Mouse (Mus musculus): ENCODE measurements around the gene Fam57b. TPM values are rescaled to one million over a fixed set of nuclear protein-coding genes. Genes with fewer than 3 reads are reported as not detected.
A peak's percentile ranks its signal among the peaks of the same experiment; 100 is the strongest.

Fam57b gene
- polyA plus RNA-seq, 1 experiment from 2014 or later, result 2.5 TPM

DNA sequence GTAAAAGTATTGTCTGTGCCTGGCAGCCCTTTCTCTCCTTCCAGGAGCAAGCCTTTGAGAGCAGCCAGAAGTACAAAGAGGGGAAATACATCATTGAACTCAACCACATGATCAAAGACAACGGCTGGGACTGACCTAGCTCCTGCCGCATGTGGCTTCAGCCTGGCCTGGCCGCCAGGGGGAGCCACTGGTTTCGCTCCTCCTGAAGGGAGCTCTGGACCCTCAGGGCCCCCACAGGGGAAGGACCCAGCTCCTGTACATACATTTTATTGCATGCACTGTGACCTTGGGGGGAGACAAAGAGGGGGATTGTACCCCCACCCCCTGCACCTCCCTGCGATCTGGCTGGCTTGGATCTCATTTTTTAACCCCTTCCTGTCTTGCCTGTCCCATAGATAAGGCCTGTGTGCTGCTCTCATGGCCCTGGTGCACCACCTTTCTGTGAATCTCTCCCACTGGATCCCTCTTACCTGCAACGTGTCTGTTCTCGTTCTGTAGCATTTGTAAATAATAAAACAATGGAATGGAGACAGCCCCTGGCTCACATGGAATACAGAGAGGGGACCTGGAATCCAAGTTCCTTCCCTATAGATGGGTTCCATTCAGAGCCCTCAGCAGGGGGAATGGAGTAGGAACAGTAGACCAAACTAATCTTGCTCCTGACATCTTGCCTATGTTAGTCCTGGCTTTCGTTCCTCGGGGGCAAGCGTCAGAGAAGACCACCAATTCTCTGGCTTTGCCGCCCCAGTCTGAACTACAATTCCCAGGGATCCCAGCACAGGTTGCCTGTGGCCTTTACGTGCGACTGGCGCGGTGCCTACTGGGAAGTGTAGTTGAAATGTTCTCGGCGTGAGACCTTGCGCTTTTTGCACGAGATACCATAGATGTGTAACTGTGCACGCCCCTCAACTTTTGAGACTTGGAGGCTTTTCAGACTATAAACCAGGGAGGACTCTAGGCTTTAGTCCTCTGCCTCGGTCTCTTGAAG, 17.2 kb upstream of the Fam57b start:
- H3K4me1 ChIP-seq (ENCODE audit: control insufficient read depth, insufficient read depth, low read length), result peaks cover 7% of the 10 kb centered on the region
- no peak overlapping the region for H3K27ac ChIP-seq (replicated peaks; ENCODE audit: low read depth, low read length)
- H3K4me2 ChIP-seq (ENCODE audit: low read depth, low read length), result peak overlapping the region; percentile 79
- H3K27me3 ChIP-seq (ENCODE audit: control insufficient read depth, insufficient read depth, low read length), result no peaks in the 10 kb centered on the region
- peak overlapping the region; percentile 34 for H3K4me3 ChIP-seq (ENCODE audit: low read depth, low read length)
- 2% methylated on average over 21 of the region's 21 CpGs for WGBS
- peak overlapping the region; percentile 58 for H3K9ac ChIP-seq (replicated peaks; ENCODE audit: low read length)
- no peaks in the 10 kb centered on the region for H3K9me3 ChIP-seq (replicated peaks; ENCODE audit: control insufficient read depth, low read length)
- ATAC-seq (replicated peaks; ENCODE audit: insufficient number of reproducible peaks, low FRiP score, low TSS enrichment, low read depth), result peak; percentile 71
- peaks cover 5% of the 10 kb centered on the region for H3K36me3 ChIP-seq (replicated peaks; ENCODE audit: control insufficient read depth, insufficient read depth, low read depth, low read length)
- DNase-seq (ENCODE audit: low spot score), result peak; percentile 94

DNA sequence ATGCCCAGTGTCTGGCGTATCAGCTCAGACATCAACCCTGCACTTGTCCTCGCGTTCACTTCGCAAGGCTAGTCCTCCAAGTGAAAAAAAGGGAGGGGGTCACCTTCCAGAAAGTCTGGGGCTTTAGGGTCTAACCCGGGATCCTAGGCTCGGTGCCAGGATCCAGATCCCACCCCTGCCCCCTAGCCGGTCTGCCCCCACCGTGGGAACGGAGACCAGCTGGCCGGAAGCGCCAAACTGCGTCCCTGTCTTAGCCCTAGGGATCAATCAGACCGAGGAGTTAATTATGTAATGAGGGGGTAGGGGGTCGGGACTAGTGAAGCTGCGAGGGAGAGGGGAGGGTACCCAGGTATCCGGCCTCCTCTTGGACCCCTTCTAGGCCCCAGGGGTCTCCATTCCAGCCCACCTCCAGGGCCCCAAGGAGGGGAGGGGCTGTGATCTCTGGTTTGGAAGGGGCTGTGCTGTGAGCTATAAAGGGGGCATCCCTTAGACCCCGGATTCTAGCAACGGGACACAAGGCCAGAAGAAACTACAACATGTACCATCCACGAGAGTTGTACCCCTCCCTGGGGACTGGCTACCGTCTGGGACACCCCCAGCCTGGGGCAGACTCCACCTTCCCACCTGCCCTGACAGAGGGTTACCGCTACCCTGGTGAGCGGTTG, 16.4 kb upstream of the Fam57b start, which contains the start of gene Tbx6:
Gene Tbx6, plus strand, starts transcription at position 513 of the 665 bp plus-strand sequence.
- peak within 1 kb of the TSS; percentile 34 for H3K4me3 ChIP-seq (ENCODE audit: low read depth, low read length)

GRCm38 (mm10) chr7:126781661-126782370, 15.7 kb upstream of the Fam57b start:
- Histone ChIP-seq H3K9me3 (replicated peaks; ENCODE audit: control insufficient read depth, low read length) (no peaks in the 10 kb centered on the region), H3K4me3 (ENCODE audit: low read depth, low read length) (peak overlapping the region; percentile 3; the same call in 1 of the 2 replicates), H3K36me3 (replicated peaks; ENCODE audit: control insufficient read depth, insufficient read depth, low read depth, low read length) (peaks cover 6% of the 10 kb centered on the region), H3K4me2 (ENCODE audit: low read depth, low read length) (peak overlapping the region; percentile 79; the same call in 1 of the 2 replicates), H3K4me1 (ENCODE audit: control insufficient read depth, insufficient read depth, low read length) (peaks cover 7% of the 10 kb centered on the region), H3K27ac (replicated peaks; ENCODE audit: low read depth, low read length) (no peak overlapping the region), H3K9ac (replicated peaks; ENCODE audit: low read length) (no peak overlapping the region; the same call in none of the 2 replicates), H3K27me3 (ENCODE audit: control insufficient read depth, insufficient read depth, low read length) (no peaks in the 10 kb centered on the region)
- no peak for ATAC-seq (replicated peaks; ENCODE audit: insufficient number of reproducible peaks, low FRiP score, low TSS enrichment, low read depth)
- WGBS, result 36% methylated on average over 11 of the region's 11 CpGs
- DNase-seq (ENCODE audit: low spot score), result no peak

More for the DNA sequence above, 16.4 kb upstream of the Fam57b start, which contains the start of gene Tbx6:
- DNase-seq (ENCODE audit: low spot score) (no peak), ATAC-seq (replicated peaks; ENCODE audit: insufficient number of reproducible peaks, low FRiP score, low TSS enrichment, low read depth) (peak; percentile 12; the same call in 1 of the 2 replicates)
- no peaks in the 10 kb centered on the region for H3K9me3 ChIP-seq (replicated peaks; ENCODE audit: control insufficient read depth, low read length)
- peaks cover 5% of the 10 kb centered on the region for H3K36me3 ChIP-seq (replicated peaks; ENCODE audit: control insufficient read depth, insufficient read depth, low read depth, low read length)
- WGBS, result 5% methylated on average over 22 of the region's 22 CpGs
- no peaks in the 10 kb centered on the region for H3K27me3 ChIP-seq (ENCODE audit: control insufficient read depth, insufficient read depth, low read length)
- H3K4me2 ChIP-seq (ENCODE audit: low read depth, low read length), result peak within 1 kb of the TSS; percentile 79
- H3K27ac ChIP-seq (replicated peaks; ENCODE audit: low read depth, low read length), result no peak within 1 kb of the TSS
- H3K9ac ChIP-seq (replicated peaks; ENCODE audit: low read length), result peak within 1 kb of the TSS; percentile 58
- H3K4me1 ChIP-seq (ENCODE audit: control insufficient read depth, insufficient read depth, low read length), result peaks cover 7% of the 10 kb centered on the region

DNA sequence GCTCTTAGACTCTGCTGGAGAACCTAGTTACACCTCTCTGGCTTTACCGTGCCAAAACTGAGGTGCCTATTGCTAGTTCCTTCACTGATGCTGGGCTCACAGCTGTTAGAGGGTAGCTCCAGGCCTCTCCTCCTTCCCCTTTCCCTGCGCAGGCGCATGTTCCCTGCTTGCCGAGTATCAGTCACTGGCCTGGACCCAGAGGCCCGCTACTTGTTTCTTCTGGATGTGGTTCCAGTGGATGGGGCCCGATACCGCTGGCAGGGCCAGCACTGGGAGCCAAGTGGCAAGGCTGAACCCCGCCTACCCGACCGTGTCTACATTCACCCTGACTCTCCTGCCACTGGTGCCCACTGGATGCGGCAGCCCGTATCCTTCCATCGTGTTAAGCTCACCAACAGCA, 14.8 kb upstream of the Fam57b start:
- Histone ChIP-seq H3K27ac (replicated peaks; ENCODE audit: low read depth, low read length) (no peak overlapping the region), H3K4me1 (ENCODE audit: control insufficient read depth, insufficient read depth, low read length) (peaks cover 4% of the 10 kb centered on the region), H3K9me3 (replicated peaks; ENCODE audit: control insufficient read depth, low read length) (no peaks in the 10 kb centered on the region), H3K9ac (replicated peaks; ENCODE audit: low read length) (no peak overlapping the region), H3K36me3 (replicated peaks; ENCODE audit: control insufficient read depth, insufficient read depth, low read depth, low read length) (peaks cover 14% of the 10 kb centered on the region), H3K4me2 (ENCODE audit: low read depth, low read length) (no peak overlapping the region), H3K4me3 (ENCODE audit: low read depth, low read length) (no peak overlapping the region; the same call in 1 of the 2 replicates), H3K27me3 (ENCODE audit: control insufficient read depth, insufficient read depth, low read length) (no peaks in the 10 kb centered on the region)
- DNase-seq (ENCODE audit: low spot score) (no peak), ATAC-seq (replicated peaks; ENCODE audit: insufficient number of reproducible peaks, low FRiP score, low TSS enrichment, low read depth) (no peak)
- 86% methylated on average over 13 of the region's 13 CpGs for WGBS

DNA sequence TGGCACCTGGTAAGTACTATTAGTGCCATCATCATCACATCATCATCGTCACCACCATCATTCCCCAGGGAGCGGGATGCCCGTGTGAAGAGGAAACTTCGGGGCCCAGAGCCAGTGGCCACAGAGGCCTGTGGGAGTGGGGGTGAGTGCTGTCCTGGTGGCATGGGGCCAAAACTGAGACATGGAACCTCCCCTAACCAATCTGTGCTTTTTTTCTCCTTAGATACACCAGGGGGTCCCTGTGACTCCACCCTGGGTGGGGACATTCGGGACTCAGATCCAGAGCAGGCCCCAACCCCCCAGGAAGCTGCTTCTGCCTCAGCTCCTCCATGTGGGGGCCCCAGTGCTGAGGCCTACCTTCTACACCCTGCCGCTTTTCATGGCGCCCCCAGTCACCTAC, 13.0 kb upstream of the Fam57b start:
- Histone ChIP-seq H3K4me3 (ENCODE audit: low read depth, low read length) (no peak overlapping the region), H3K36me3 (replicated peaks; ENCODE audit: control insufficient read depth, insufficient read depth, low read depth, low read length) (peaks cover 23% of the 10 kb centered on the region), H3K9ac (replicated peaks; ENCODE audit: low read length) (no peak overlapping the region), H3K4me1 (ENCODE audit: control insufficient read depth, insufficient read depth, low read length) (peaks cover 4% of the 10 kb centered on the region), H3K27me3 (ENCODE audit: control insufficient read depth, insufficient read depth, low read length) (no peaks in the 10 kb centered on the region), H3K27ac (replicated peaks; ENCODE audit: low read depth, low read length) (no peak overlapping the region), H3K4me2 (ENCODE audit: low read depth, low read length) (no peak overlapping the region), H3K9me3 (replicated peaks; ENCODE audit: control insufficient read depth, low read length) (no peaks in the 10 kb centered on the region)
- DNase-seq (ENCODE audit: low spot score) (no peak), ATAC-seq (replicated peaks; ENCODE audit: insufficient number of reproducible peaks, low FRiP score, low TSS enrichment, low read depth) (no peak)
- WGBS, result 90% methylated on average over 7 of the region's 7 CpGs

GRCm38 (mm10) chr7:126785056-126785455, 12.4 kb upstream of the Fam57b start:
- H3K27me3 ChIP-seq (ENCODE audit: control insufficient read depth, insufficient read depth, low read length), result no peaks in the 10 kb centered on the region
- peaks cover 29% of the 10 kb centered on the region for H3K36me3 ChIP-seq (replicated peaks; ENCODE audit: control insufficient read depth, insufficient read depth, low read depth, low read length)
- no peak overlapping the region for H3K4me2 ChIP-seq (ENCODE audit: low read depth, low read length)
- H3K9ac ChIP-seq (replicated peaks; ENCODE audit: low read length), result no peak overlapping the region
- ATAC-seq (replicated peaks; ENCODE audit: insufficient number of reproducible peaks, low FRiP score, low TSS enrichment, low read depth), result no peak
- H3K4me3 ChIP-seq (ENCODE audit: low read depth, low read length), result no peak overlapping the region
- H3K27ac ChIP-seq (replicated peaks; ENCODE audit: low read depth, low read length), result no peak overlapping the region
- no peak for DNase-seq (ENCODE audit: low spot score)
- WGBS, result 78% methylated on average over 4 of the region's 4 CpGs
- H3K9me3 ChIP-seq (replicated peaks; ENCODE audit: control insufficient read depth, low read length), result no peaks in the 10 kb centered on the region
- H3K4me1 ChIP-seq (ENCODE audit: control insufficient read depth, insufficient read depth, low read length), result peaks cover 4% of the 10 kb centered on the region

GRCm38 (mm10) chr7:126786142-126786541, 11.3 kb upstream of the Fam57b start:
- Histone ChIP-seq H3K4me1 (ENCODE audit: control insufficient read depth, insufficient read depth, low read length) (peaks cover 1% of the 10 kb centered on the region), H3K27me3 (ENCODE audit: control insufficient read depth, insufficient read depth, low read length) (no peaks in the 10 kb centered on the region), H3K9ac (replicated peaks; ENCODE audit: low read length) (no peak overlapping the region), H3K36me3 (replicated peaks; ENCODE audit: control insufficient read depth, insufficient read depth, low read depth, low read length) (peaks cover 29% of the 10 kb centered on the region), H3K4me2 (ENCODE audit: low read depth, low read length) (no peak overlapping the region), H3K4me3 (ENCODE audit: low read depth, low read length) (no peak overlapping the region), H3K9me3 (replicated peaks; ENCODE audit: control insufficient read depth, low read length) (no peaks in the 10 kb centered on the region), H3K27ac (replicated peaks; ENCODE audit: low read depth, low read length) (no peak overlapping the region)
- DNase-seq (ENCODE audit: low spot score) (no peak), ATAC-seq (replicated peaks; ENCODE audit: insufficient number of reproducible peaks, low FRiP score, low TSS enrichment, low read depth) (no peak)
- WGBS, result 91% methylated on average over 14 of the region's 14 CpGs
